Mouse (Mus musculus) heart, adult 2 months (tissue): ENCODE data around the gene Xpot.

Experiments
- CTCF ChIP-seq: fragments of 200-600 bp; IDR thresholded peaks from 2 replicates; pipeline ENCODE4 v1.8.1; 2022; ENCODE audit warnings: antibody characterized with exemption, mild to moderate bottlenecking, moderate library complexity
- POLR2A ChIP-seq: fragments of 200-500 bp; IDR thresholded peaks from 2 replicates; pipeline ENCODE4 v1.6.1; 2011; ENCODE audit warnings: mild to moderate bottlenecking, low read depth, low read length, control low read depth; ENCODE audit not compliant: insufficient read depth

- TF ChIP-seq CTCF (no peak), POLR2A (no peak)
Measured at GRCm38 (mm10) chr10:121662711-121663110, 36.6 kb upstream of the Xpot start.
